Mouse (Mus musculus): ENCODE measurements at regions not wholly inside any gene's neighbourhood (a gene's known extent, or its start where the extent isn't known, plus 50 kb on each side); places are given as distances from the start of the nearest gene placed in this dataset.
A peak's percentile ranks its signal among the peaks of the same experiment; 100 is the strongest.

GRCm38 (mm10) chr2:159718738-159719137 lies 615.2 kb downstream of the Gm826 start:
- Histone ChIP-seq H3K4me3 (ENCODE audit: low read depth, low read length) (no peak overlapping the region), H3K27me3 (ENCODE audit: insufficient read depth, low read length) (no peaks in the 10 kb centered on the region), H3K9me3 (ENCODE audit: low read depth, low read length) (0 out of 2 replicates have a peak, but pooled peaks cover 2% of the 10 kb centered on the region), H3K9ac (no peak overlapping the region), H3K4me2 (no peak overlapping the region), H3K36me3 (ENCODE audit: insufficient read depth) (no peaks in the 10 kb centered on the region), H3K4me1 (ENCODE audit: insufficient read depth) (peaks cover 6% of the 10 kb centered on the region), H3K27ac (ENCODE audit: low read depth) (no peak overlapping the region)
- ATAC-seq (ENCODE audit: insufficient read depth) (peak; percentile 52; the same call in 1 of the 2 replicates), DNase-seq (no peak)
- 33% methylated on average over 2 of the region's 2 CpGs for WGBS
- TF ChIP-seq CTCF (IDR thresholded peaks at IDR 0.05; ENCODE audit: low read depth): no peak

- no peak overlapping the region for H3K4me2 ChIP-seq
- 0 out of 2 replicates have a peak, but pooled peaks cover 2% of the 10 kb centered on the region for H3K9me3 ChIP-seq (ENCODE audit: low read depth, low read length)
- no peak overlapping the region for H3K4me3 ChIP-seq (ENCODE audit: low read depth, low read length)
- H3K4me1 ChIP-seq (ENCODE audit: insufficient read depth): no peaks in the 10 kb centered on the region
- no peak overlapping the region for H3K27ac ChIP-seq (ENCODE audit: low read depth)
- no peak overlapping the region for H3K9ac ChIP-seq
- DNase-seq (no peak), ATAC-seq (ENCODE audit: insufficient read depth) (no peak)
- WGBS: 20% methylated on average over 7 of the region's 7 CpGs
- TF ChIP-seq CTCF (IDR thresholded peaks at IDR 0.05; ENCODE audit: low read depth): no peak
- no peaks in the 10 kb centered on the region for H3K36me3 ChIP-seq (ENCODE audit: insufficient read depth)
- no peaks in the 10 kb centered on the region for H3K27me3 ChIP-seq (ENCODE audit: insufficient read depth, low read length)
These were observed 608.5 kb downstream of the Gm826 start for GRCm38 (mm10) chr2:159725158-159726076.

- Histone ChIP-seq H3K4me2 (no peak overlapping the region), H3K9me3 (ENCODE audit: low read depth, low read length) (no peaks in the 10 kb centered on the region), H3K9ac (no peak overlapping the region), H3K4me3 (ENCODE audit: low read depth, low read length) (no peak overlapping the region), H3K4me1 (ENCODE audit: insufficient read depth) (peaks cover 6% of the 10 kb centered on the region), H3K27me3 (ENCODE audit: insufficient read depth, low read length) (no peaks in the 10 kb centered on the region), H3K36me3 (ENCODE audit: insufficient read depth) (no peaks in the 10 kb centered on the region), H3K27ac (ENCODE audit: low read depth) (no peak overlapping the region)
- no peak for TF ChIP-seq CTCF (IDR thresholded peaks at IDR 0.05; ENCODE audit: low read depth)
- ATAC-seq (ENCODE audit: insufficient read depth) (no peak), DNase-seq (no peak)
- 32% methylated on average over 3 of the region's 3 CpGs for WGBS
These were observed 604.7 kb downstream of the Gm826 start for GRCm38 (mm10) chr2:159729301-159729700.

- H3K9ac ChIP-seq: no peak overlapping the region
- ATAC-seq (ENCODE audit: insufficient read depth): no peak
- H3K4me3 ChIP-seq (ENCODE audit: low read depth, low read length): no peak overlapping the region
- no peak for DNase-seq
- peaks cover 6% of the 10 kb centered on the region for H3K4me1 ChIP-seq (ENCODE audit: insufficient read depth)
- no peak for TF ChIP-seq CTCF (IDR thresholded peaks at IDR 0.05; ENCODE audit: low read depth)
- H3K4me2 ChIP-seq: no peak overlapping the region
- no peaks in the 10 kb centered on the region for H3K27me3 ChIP-seq (ENCODE audit: insufficient read depth, low read length)
- WGBS: 50% methylated on average over 8 of the region's 8 CpGs
- H3K27ac ChIP-seq (ENCODE audit: low read depth): no peak overlapping the region
- no peaks in the 10 kb centered on the region for H3K36me3 ChIP-seq (ENCODE audit: insufficient read depth)
- no peaks in the 10 kb centered on the region for H3K9me3 ChIP-seq (ENCODE audit: low read depth, low read length)
These were observed 603.7 kb downstream of the Gm826 start for GRCm38 (mm10) chr2:159730221-159730620.

- Histone ChIP-seq H3K4me2 (no peak overlapping the region), H3K27me3 (ENCODE audit: insufficient read depth, low read length) (no peaks in the 10 kb centered on the region), H3K4me3 (ENCODE audit: low read depth, low read length) (no peak overlapping the region), H3K9me3 (ENCODE audit: low read depth, low read length) (no peaks in the 10 kb centered on the region), H3K27ac (ENCODE audit: low read depth) (no peak overlapping the region), H3K4me1 (ENCODE audit: insufficient read depth) (peaks cover 6% of the 10 kb centered on the region), H3K36me3 (ENCODE audit: insufficient read depth) (no peaks in the 10 kb centered on the region), H3K9ac (no peak overlapping the region)
- ATAC-seq (ENCODE audit: insufficient read depth) (no peak), DNase-seq (no peak)
- no peak for TF ChIP-seq CTCF (IDR thresholded peaks at IDR 0.05; ENCODE audit: low read depth)
These were observed 602.7 kb downstream of the Gm826 start for GRCm38 (mm10) chr2:159731305-159731704.

- no peak overlapping the region for H3K9ac ChIP-seq
- peak overlapping the region; percentile 68; the same call in 1 of the 2 replicates for H3K27ac ChIP-seq (ENCODE audit: low read depth)
- 12% methylated on average over 3 of the region's 3 CpGs for WGBS
- no peaks in the 10 kb centered on the region for H3K9me3 ChIP-seq (ENCODE audit: low read depth, low read length)
- H3K4me3 ChIP-seq (ENCODE audit: low read depth, low read length): no peak overlapping the region
- DNase-seq: peak; percentile 90
- H3K4me1 ChIP-seq (ENCODE audit: insufficient read depth): peaks cover 6% of the 10 kb centered on the region
- TF ChIP-seq CTCF (IDR thresholded peaks at IDR 0.05; ENCODE audit: low read depth): no peak
- no peaks in the 10 kb centered on the region for H3K27me3 ChIP-seq (ENCODE audit: insufficient read depth, low read length)
- no peak overlapping the region for H3K4me2 ChIP-seq
- ATAC-seq (ENCODE audit: insufficient read depth): peak; percentile 98
- no peaks in the 10 kb centered on the region for H3K36me3 ChIP-seq (ENCODE audit: insufficient read depth)
These were observed 601.5 kb downstream of the Gm826 start for GRCm38 (mm10) chr2:159732413-159732812.

- no peak for TF ChIP-seq CTCF (IDR thresholded peaks at IDR 0.05; ENCODE audit: low read depth)
- H3K27me3 ChIP-seq (ENCODE audit: insufficient read depth, low read length): no peaks in the 10 kb centered on the region
- ATAC-seq (ENCODE audit: insufficient read depth) (no peak), DNase-seq (no peak)
- no peaks in the 10 kb centered on the region for H3K9me3 ChIP-seq (ENCODE audit: low read depth, low read length)
- 68% methylated on average over 5 of the region's 5 CpGs for WGBS
- H3K27ac ChIP-seq (ENCODE audit: low read depth): no peak overlapping the region
- no peaks in the 10 kb centered on the region for H3K36me3 ChIP-seq (ENCODE audit: insufficient read depth)
- no peak overlapping the region for H3K4me3 ChIP-seq (ENCODE audit: low read depth, low read length)
- no peak overlapping the region for H3K4me2 ChIP-seq
- H3K9ac ChIP-seq: no peak overlapping the region
- H3K4me1 ChIP-seq (ENCODE audit: insufficient read depth): peaks cover 6% of the 10 kb centered on the region
These were observed 599.4 kb downstream of the Gm826 start for GRCm38 (mm10) chr2:159734576-159734975.

All from lung, embryonic 14.5 days (tissue).